ENCODE assay signal across 8 mouse cellular contexts in the genomic region with DNA sequence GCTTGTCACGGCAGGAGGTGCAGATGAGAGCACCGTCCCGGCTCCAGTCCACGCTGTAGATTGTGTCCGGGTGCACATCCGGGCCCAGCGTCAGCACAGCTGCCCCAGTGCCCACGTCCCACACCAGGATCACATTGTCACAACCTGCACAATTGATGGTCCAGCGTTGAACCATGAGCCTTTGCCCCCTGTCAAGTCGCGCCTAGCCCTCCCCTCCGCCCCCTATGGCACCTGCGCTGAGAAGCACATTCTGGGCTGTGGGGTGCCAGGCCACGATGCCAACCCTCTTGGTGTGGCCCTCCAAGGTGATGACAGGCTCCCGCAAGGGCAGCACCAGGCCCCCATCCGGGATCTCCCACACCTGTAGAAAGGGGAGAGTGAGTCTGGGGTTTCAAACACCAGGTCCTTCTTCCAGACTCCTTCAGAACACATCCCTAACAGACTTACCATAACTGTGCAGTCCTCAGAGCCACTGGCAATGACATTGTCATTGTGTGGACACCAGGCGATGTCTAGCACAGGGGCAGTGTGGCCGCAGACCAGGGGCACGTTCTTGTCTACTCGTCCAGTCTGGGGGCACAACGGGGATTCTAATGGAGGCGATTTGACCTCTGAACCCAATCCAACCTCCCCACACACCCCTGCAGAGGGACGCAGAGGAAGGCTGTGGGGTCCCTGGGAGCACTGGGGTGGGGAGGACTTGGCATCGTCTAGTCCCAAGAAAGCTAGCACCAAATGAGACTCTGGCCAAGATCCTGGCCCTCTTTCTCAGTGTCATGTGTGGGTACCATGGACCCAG. TPM values are rescaled to one million over a fixed set of nuclear protein-coding genes. Genes with fewer than 3 reads are reported as not detected.
DNase-seq lines count a peak whose midpoint lies in the region; ATAC-seq and TF ChIP-seq lines count a peak whose summit lies in the region.

No protein-coding gene starts in this region.

- no peak overlapping the region for H3K27ac ChIP-seq in heart, embryonic 10.5 days
- peak overlapping the region; percentile 99 for H3K27ac ChIP-seq in bone marrow, adult 2 months (ENCODE audit: control insufficient read depth, insufficient read depth, low read depth, low read length, poor library complexity)
- peak overlapping the region; percentile 23; the same call in 1 of the 2 replicates for H3K27ac ChIP-seq in hindbrain, embryonic 10.5 days
- no peak overlapping the region for H3K27ac ChIP-seq in midbrain, embryonic 12.5 days (replicated peaks)

- no peaks in the 10 kb centered on the region for H3K9me3 ChIP-seq in heart, embryonic 10.5 days
- H3K9me3 ChIP-seq in hindbrain, embryonic 10.5 days = no peaks in the 10 kb centered on the region
- no peaks in the 10 kb centered on the region for H3K9me3 ChIP-seq in midbrain, embryonic 12.5 days

- peak overlapping the region; percentile 34 for H3K4me2 ChIP-seq in midbrain, embryonic 12.5 days (replicated peaks)

- H3K36me3 ChIP-seq in heart, embryonic 10.5 days = peaks cover 11% of the 10 kb centered on the region; the same call in 1 of the 2 replicates
- peaks cover 36% of the 10 kb centered on the region for H3K36me3 ChIP-seq in hindbrain, embryonic 10.5 days
- H3K36me3 ChIP-seq in midbrain, embryonic 12.5 days = peaks cover 16% of the 10 kb centered on the region

- peak; percentile 3; the same call in 1 of the 2 replicates for ATAC-seq in midbrain, embryonic 12.5 days (ENCODE audit: low FRiP score, low read depth)

- peaks cover 50% of the 10 kb centered on the region for H3K27me3 ChIP-seq in heart, embryonic 10.5 days (ENCODE audit: insufficient read depth, poor library complexity, severe bottlenecking)
- H3K27me3 ChIP-seq in hindbrain, embryonic 10.5 days (ENCODE audit: insufficient read depth, poor library complexity, severe bottlenecking) = peaks cover 52% of the 10 kb centered on the region
- H3K27me3 ChIP-seq in midbrain, embryonic 12.5 days = peaks cover 25% of the 10 kb centered on the region

- intact Hi-C loops in heart, postnatal 10 days (cut with DNase I) = no loop called here

- no peak for DNase-seq in heart, embryonic 10.5 days (ENCODE audit: low spot score)
- no peak for DNase-seq in heart, postnatal 10 days
- DNase-seq in hindbrain, embryonic 10.5 days (ENCODE audit: low spot score) = no peak
- DNase-seq in ovary, postnatal 36 days (ENCODE audit: low spot score) = no peak
- no peak for DNase-seq in layer of hippocampus, adult 8-10 months (ENCODE audit: low spot score in 2 of 2)
- no peak for DNase-seq in left cerebral cortex, adult 18-20 months (ENCODE audit: low spot score in 2 of 2)

- peak overlapping the region; percentile 20; the same call in 1 of the 2 replicates for H3K9ac ChIP-seq in midbrain, embryonic 12.5 days (replicated peaks)

- TF ChIP-seq POLR2A in bone marrow, adult 2 months (IDR thresholded peaks at IDR 0.05; ENCODE audit: borderline replicate concordance, control insufficient read depth, low read depth, low read length) = peak; percentile 47; the same call in 1 of the 2 replicates

- peak overlapping the region; percentile 8; the same call in 1 of the 2 replicates for H3K4me3 ChIP-seq in heart, embryonic 10.5 days
- H3K4me3 ChIP-seq in bone marrow, adult 2 months (replicated peaks; ENCODE audit: control insufficient read depth, low read depth, low read length) = peak overlapping the region; percentile 95
- peak overlapping the region; percentile 29; the same call in 1 of the 2 replicates for H3K4me3 ChIP-seq in hindbrain, embryonic 10.5 days
- 0 out of 2 replicates have a peak overlapping the region, but pooled peaks have one; percentile 4 for H3K4me3 ChIP-seq in midbrain, embryonic 12.5 days

- WGBS in heart, embryonic 10.5 days = 56% methylated on average over 24 of the region's 24 CpGs
- WGBS in bone marrow, adult 2 months = 36% methylated on average over 24 of the region's 24 CpGs
- WGBS in hindbrain, embryonic 10.5 days = 56% methylated on average over 24 of the region's 24 CpGs
- WGBS in midbrain, embryonic 12.5 days = 62% methylated on average over 24 of the region's 24 CpGs

- no peak for TF ChIP-seq CTCF in bone marrow, adult 2 months (IDR thresholded peaks at IDR 0.05; ENCODE audit: control insufficient read depth, insufficient read depth, low read length)

- peaks cover 46% of the 10 kb centered on the region for H3K4me1 ChIP-seq in heart, embryonic 10.5 days
- peaks cover 7% of the 10 kb centered on the region; the same call in 1 of the 2 replicates for H3K4me1 ChIP-seq in bone marrow, adult 2 months (ENCODE audit: control insufficient read depth, insufficient read depth, low read length)
- peaks cover 72% of the 10 kb centered on the region for H3K4me1 ChIP-seq in hindbrain, embryonic 10.5 days (replicated peaks)
- H3K4me1 ChIP-seq in midbrain, embryonic 12.5 days = peaks cover 40% of the 10 kb centered on the region

RNA-seq across cellular contexts. Expression of a gene that starts 5.8 kb away (rescaled TPM):
- polyA plus RNA-seq in heart, embryonic 10.5 days (2016; fragmentation: Nextera tagmentation; extraction: Ambion mirVana) = 10.0 and 21.7 TPM in 2 replicates
- 10 to 100 TPM; 12.7 to 14.6 TPM for total RNA-seq in heart, postnatal 10 days (2021)
- 370 and 776 TPM in 2 replicates for polyA plus RNA-seq in bone marrow, adult 2 months (2011; ENCODE audit: insufficient read depth, insufficient read length, low replicate concordance, missing spikeins)
- polyA plus RNA-seq in hindbrain, embryonic 10.5 days (2016; fragmentation: Nextera tagmentation; extraction: Ambion mirVana) = 49.2 and 59.5 TPM in 2 replicates
- 60.8 and 65.9 TPM in 2 replicates for polyA plus RNA-seq in midbrain, embryonic 12.5 days (2016; fragmentation: Nextera tagmentation; extraction: Ambion mirVana)
- 100 to 1,000 TPM; 119 to 166 (median 141) TPM for total RNA-seq in layer of hippocampus, adult 8-10 months (2022)
- 100 to 1,000 TPM; 161 to 166 TPM for total RNA-seq in left cerebral cortex, adult 18-20 months (2021)

RNA-seq across cellular contexts. Expression of a gene that starts 6.2 kb away (rescaled TPM):
- polyA plus RNA-seq in heart, embryonic 10.5 days (2016; fragmentation: Nextera tagmentation; extraction: Ambion mirVana) = 6.9 and 8.8 TPM in 2 replicates
- total RNA-seq in heart, postnatal 10 days (2021) = 1 to 10 TPM; 6.1 to 8.0 TPM
- 5.0 and 11.1 TPM in 2 replicates for polyA plus RNA-seq in bone marrow, adult 2 months (2011; ENCODE audit: insufficient read depth, insufficient read length, low replicate concordance, missing spikeins)
- 15.3 and 16.6 TPM in 2 replicates for polyA plus RNA-seq in hindbrain, embryonic 10.5 days (2016; fragmentation: Nextera tagmentation; extraction: Ambion mirVana)
- 16.6 and 19.1 TPM in 2 replicates for polyA plus RNA-seq in midbrain, embryonic 12.5 days (2016; fragmentation: Nextera tagmentation; extraction: Ambion mirVana)
- total RNA-seq in layer of hippocampus, adult 8-10 months (2022) = 10 to 100 TPM; 19.7 to 21.0 (median 20.1) TPM
- 10 to 100 TPM; 14.5 to 15.1 TPM for total RNA-seq in left cerebral cortex, adult 18-20 months (2021)

RNA-seq across cellular contexts. Expression of a gene that starts 6.6 kb away (rescaled TPM):
- polyA plus RNA-seq in heart, embryonic 10.5 days (2016; fragmentation: Nextera tagmentation; extraction: Ambion mirVana) = 135 and 159 TPM in 2 replicates
- total RNA-seq in heart, postnatal 10 days (2021) = 10 to 100 TPM; 50.7 to 59.8 TPM
- 77.8 and 182 TPM in 2 replicates for polyA plus RNA-seq in bone marrow, adult 2 months (2011; ENCODE audit: insufficient read depth, insufficient read length, low replicate concordance, missing spikeins)
- 208 and 212 TPM in 2 replicates for polyA plus RNA-seq in hindbrain, embryonic 10.5 days (2016; fragmentation: Nextera tagmentation; extraction: Ambion mirVana)
- 151 TPM in 2 replicates for polyA plus RNA-seq in midbrain, embryonic 12.5 days (2016; fragmentation: Nextera tagmentation; extraction: Ambion mirVana)
- 100 to 1,000 TPM in 1 of 4 experiments, 10 to 100 TPM in 3; 73.9 to 105 (median 92.5) TPM for total RNA-seq in layer of hippocampus, adult 8-10 months (2022)
- total RNA-seq in left cerebral cortex, adult 18-20 months (2021) = 10 to 100 TPM; 90.5 to 94.8 TPM

RNA-seq across cellular contexts. Expression of a gene that starts 25.5 kb away (rescaled TPM):
- 0.34 and 0.94 TPM in 2 replicates for polyA plus RNA-seq in heart, embryonic 10.5 days (2016; fragmentation: Nextera tagmentation; extraction: Ambion mirVana)
- 10 to 100 TPM; 12.0 to 32.5 TPM for total RNA-seq in heart, postnatal 10 days (2021)
- 14.2 and 34.1 TPM in 2 replicates for polyA plus RNA-seq in bone marrow, adult 2 months (2011; ENCODE audit: insufficient read depth, insufficient read length, low replicate concordance, missing spikeins)
- 0.19 and 0.30 TPM in 2 replicates for polyA plus RNA-seq in hindbrain, embryonic 10.5 days (2016; fragmentation: Nextera tagmentation; extraction: Ambion mirVana)
- polyA plus RNA-seq in midbrain, embryonic 12.5 days (2016; fragmentation: Nextera tagmentation; extraction: Ambion mirVana) = 0.45 and 1.1 TPM in 2 replicates
- 10 to 100 TPM in 1 of 4 experiments, 1 to 10 TPM in 3; 6.6 to 13.0 (median 8.6) TPM for total RNA-seq in layer of hippocampus, adult 8-10 months (2022)
- total RNA-seq in left cerebral cortex, adult 18-20 months (2021) = 10 to 100 TPM in 1 of 2 experiments, 1 to 10 TPM in 1; 8.1 to 12.9 TPM

RNA-seq across cellular contexts. Expression of a gene that starts 52.6 kb away (rescaled TPM):
- 36.6 and 44.3 TPM in 2 replicates for polyA plus RNA-seq in heart, embryonic 10.5 days (2016; fragmentation: Nextera tagmentation; extraction: Ambion mirVana)
- 10 to 100 TPM; 26.0 to 32.0 TPM for total RNA-seq in heart, postnatal 10 days (2021)
- polyA plus RNA-seq in bone marrow, adult 2 months (2011; ENCODE audit: insufficient read depth, insufficient read length, low replicate concordance, missing spikeins) = 25.8 and 27.0 TPM in 2 replicates
- polyA plus RNA-seq in hindbrain, embryonic 10.5 days (2016; fragmentation: Nextera tagmentation; extraction: Ambion mirVana) = 57.6 and 62.7 TPM in 2 replicates
- polyA plus RNA-seq in midbrain, embryonic 12.5 days (2016; fragmentation: Nextera tagmentation; extraction: Ambion mirVana) = 44.1 and 46.4 TPM in 2 replicates
- 10 to 100 TPM; 21.7 to 34.8 (median 33.7) TPM for total RNA-seq in layer of hippocampus, adult 8-10 months (2022)
- 10 to 100 TPM; 30.5 to 32.9 TPM for total RNA-seq in left cerebral cortex, adult 18-20 months (2021)

Comparison
In these comparisons a context has a peak if more than half of its experiments do, and no peak if none do; other contexts are left out.
1. H3K27ac ChIP-seq: peak in bone marrow, adult 2 months (single experiment) and hindbrain, embryonic 10.5 days (single experiment); none in heart, embryonic 10.5 days (single experiment) and midbrain, embryonic 12.5 days (single experiment).
2. H3K4me3 ChIP-seq: peak in every context shown above with its lines; median percentile 95 in bone marrow, adult 2 months; 29 in hindbrain, embryonic 10.5 days; 8 in heart, embryonic 10.5 days; 4 in midbrain, embryonic 12.5 days.